Mouse (Mus musculus) layer of hippocampus, postnatal 36 days (tissue): ENCODE data around the gene Slc16a6. TPM values are rescaled to one million over a fixed set of nuclear protein-coding genes. Genes with fewer than 3 reads are reported as not detected.

Source experiments
- DNase-seq, 2 experiments: peaks; one replicate each; pipeline ENCODE4 v3.0.0; 2022
- microRNA-seq, 2 experiments: library from miRNA; unstranded; fragments of <30 nt; microRNA quantifications; one replicate each; pipeline ENCODE4 v1.2.0; 2021
- total RNA-seq, 2 experiments: library from RNA; stranded (reverse); gene quantifications; 2 replicates each; pipeline ENCODE4 v1.2.3; 2021

Gene Slc16a6
- total RNA-seq, 2 experiments from 2014 or later, result 5.2 to 6.2 TPM

GRCm38 (mm10) chr11:109410197-109410980, 63.0 kb downstream of the Slc16a6 start:
- no peak for DNase-seq

DNA sequence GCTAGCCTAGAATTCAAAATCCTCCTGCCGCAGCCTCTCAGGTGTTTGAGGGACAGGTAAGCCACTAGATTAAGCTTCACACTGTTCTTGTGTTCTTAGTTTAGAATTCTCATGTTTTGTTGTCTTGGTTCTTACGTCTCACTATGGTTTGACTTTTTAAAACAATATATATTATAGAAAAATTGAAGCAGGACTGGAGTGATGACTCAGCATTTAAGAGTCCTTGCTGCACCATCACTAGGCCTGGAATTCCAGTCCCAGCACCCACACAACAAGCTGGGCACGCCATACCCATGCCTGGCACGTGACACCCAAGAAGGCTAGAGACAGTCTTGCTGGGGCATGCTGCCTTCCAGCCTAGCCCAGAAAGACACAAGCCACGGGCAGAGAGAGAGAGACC, 67.0 kb downstream of the Slc16a6 start:
- no peak for DNase-seq

Small RNA genes within 50 kb of the gene (microRNA-seq; reads per million reads assigned to microRNA genes)
- gene Gm25540, result 0 reads per million in 2 experiments

Other genes with a start within 250 kb of the Slc16a6 start
- gene Rgs9, start 175.5 kb downstream of the Slc16a6 start, total RNA-seq, result 10 to 100 TPM; 12.8 to 15.0 TPM
- 10 to 100 TPM; 53.5 to 54.8 TPM for gene Gna13, start 110.8 kb downstream of the Slc16a6 start, total RNA-seq
- not detected for gene 9930022D16Rik, start 59.7 kb downstream of the Slc16a6 start, total RNA-seq
- gene Amz2, start 47.7 kb downstream of the Slc16a6 start, total RNA-seq, result 10 to 100 TPM; 60.4 to 60.6 TPM
- 10 to 100 TPM in 1 of 2 experiments, 1 to 10 TPM in 1; 9.6 to 12.2 TPM for gene Arsg, start 224 bp downstream of the Slc16a6 start, total RNA-seq
- 10 to 100 TPM; 22.4 to 23.5 TPM for gene Wipi1, start 138.4 kb upstream of the Slc16a6 start, total RNA-seq
- 100 to 1,000 TPM; 533 to 590 TPM for gene Prkar1a, start 175.8 kb upstream of the Slc16a6 start, total RNA-seq
- 10 to 100 TPM; 13.7 to 14.6 TPM for gene Fam20a, start 248.7 kb upstream of the Slc16a6 start, total RNA-seq